In the genomic region with DNA sequence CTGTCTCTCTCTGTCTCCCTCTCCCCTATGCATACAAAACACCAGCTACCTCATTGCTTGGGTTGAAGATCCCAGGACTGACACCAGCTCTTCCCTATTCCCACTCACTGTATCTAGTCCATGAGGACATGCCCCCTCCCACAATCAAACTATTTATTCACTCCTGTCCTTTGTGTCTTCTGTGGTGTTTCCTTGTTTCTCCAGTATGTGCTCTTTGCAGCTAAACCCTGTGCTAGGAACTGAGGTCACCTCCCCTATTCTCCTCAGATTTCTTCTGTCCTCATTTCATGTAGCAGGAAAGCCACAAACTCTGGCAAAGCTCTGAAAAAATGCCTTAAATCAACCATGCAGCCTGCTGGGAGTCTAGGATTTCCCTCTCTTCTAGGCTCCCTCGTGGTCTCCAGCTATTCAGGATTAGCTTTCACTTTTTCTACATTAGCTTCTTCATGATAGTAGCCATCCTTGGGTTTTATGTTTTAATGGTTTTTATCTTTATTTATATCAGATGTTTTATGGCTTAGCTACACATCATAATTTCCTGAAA, we compare ENCODE assay signal across 26 mouse cellular contexts.
DNase-seq lines count a peak whose midpoint lies in the region; ATAC-seq and TF ChIP-seq lines count a peak whose summit lies in the region.
"Had no signal": no experiment of that assay in that cellular context is flagged by ENCODE, and none has a peak within 500 bp of the region (broad histone marks: within the 10 kb centered on the region; RNA-seq: fewer than 3 reads in every experiment).

No protein-coding gene starts in this region.

- ATAC-seq in kidney, embryonic 15.5 days (replicated peaks; ENCODE audit: low FRiP score) = peak; percentile 67
- ATAC-seq in limb, embryonic 14.5 days (ENCODE audit: low FRiP score, low read depth) = no peak
- peak; percentile 60 for ATAC-seq in embryonic facial prominence, embryonic 14.5 days (ENCODE audit: low read depth)
- ATAC-seq in hindbrain, embryonic 16.5 days = no peak
- ATAC-seq: forebrain, embryonic 14.5 days; forebrain, postnatal 0 days; intestine, embryonic 15.5 days had no signal

- H3K36me3 ChIP-seq in kidney, embryonic 15.5 days = no peaks in the 10 kb centered on the region
- no peaks in the 10 kb centered on the region for H3K36me3 ChIP-seq in limb, embryonic 14.5 days (ENCODE audit: control insufficient read depth, insufficient read depth, low read length)
- H3K36me3 ChIP-seq in limb, embryonic 10.5 days = no peaks in the 10 kb centered on the region
- no peaks in the 10 kb centered on the region for H3K36me3 ChIP-seq in embryonic facial prominence, embryonic 14.5 days (ENCODE audit: control insufficient read depth, insufficient read depth, low read length)
- H3K36me3 ChIP-seq in hindbrain, embryonic 16.5 days (ENCODE audit: control insufficient read depth, insufficient read depth, low read length) = no peaks in the 10 kb centered on the region
- H3K36me3 ChIP-seq: embryonic facial prominence, embryonic 15.5 days; G1E; hindbrain, embryonic 12.5 days; hindbrain, embryonic 15.5 days; intestine, embryonic 15.5 days had no signal

- no peak overlapping the region for H3K4me2 ChIP-seq in kidney, embryonic 15.5 days
- H3K4me2 ChIP-seq in limb, embryonic 14.5 days (replicated peaks; ENCODE audit: low read depth, low read length, severe bottlenecking) = no peak overlapping the region
- H3K4me2 ChIP-seq in embryonic facial prominence, embryonic 14.5 days (ENCODE audit: low read depth, low read length) = no peak overlapping the region
- H3K4me2 ChIP-seq in hindbrain, embryonic 16.5 days (ENCODE audit: low read length) = no peak overlapping the region
- H3K4me2 ChIP-seq: embryonic facial prominence, embryonic 15.5 days; heart, embryonic 11.5 days; hindbrain, embryonic 12.5 days; hindbrain, embryonic 15.5 days; intestine, embryonic 15.5 days had no signal

- TF ChIP-seq POLR2A in limb, embryonic 14.5 days (IDR thresholded peaks at IDR 0.05; ENCODE audit: borderline replicate concordance, extremely low read depth, insufficient read depth, insufficient read length) = no peak

- peak overlapping the region; percentile 37; the same call in 1 of the 2 replicates for H3K27ac ChIP-seq in kidney, embryonic 15.5 days
- H3K27ac ChIP-seq in limb, embryonic 14.5 days (replicated peaks; ENCODE audit: low read depth, low read length) = no peak overlapping the region
- H3K27ac ChIP-seq in limb, embryonic 10.5 days = no peak overlapping the region
- H3K27ac ChIP-seq in embryonic facial prominence, embryonic 14.5 days (replicated peaks; ENCODE audit: low read depth, low read length) = no peak overlapping the region
- no peak overlapping the region for H3K27ac ChIP-seq in hindbrain, embryonic 16.5 days (ENCODE audit: low read depth, low read length)
- H3K27ac ChIP-seq: embryonic facial prominence, embryonic 15.5 days; gastrocnemius, adult 2 months; hindbrain, embryonic 12.5 days; hindbrain, embryonic 15.5 days; intestine, embryonic 15.5 days had no signal

- peak; percentile 23 for DNase-seq in embryo, embryonic 11 days
- no peak for DNase-seq in embryo, embryonic 10 days (ENCODE audit: low spot score)
- no peak for DNase-seq in kidney, adult 11 months
- DNase-seq in limb, embryonic 14.5 days (ENCODE audit: low spot score) = peak; percentile 22
- DNase-seq in limb, embryonic 10.5 days (ENCODE audit: low spot score) = no peak
- DNase-seq in embryonic facial prominence, embryonic 14.5 days (ENCODE audit: low spot score) = peak; percentile 75
- DNase-seq: adrenal gland, adult 2 months; adrenal gland, postnatal 14 days; B cell, adult 2 months; cerebellum, adult 11 months; cerebellum, adult 9-10 months; cerebellum, postnatal 14 days; forebrain, postnatal 0 days; gastrocnemius, adult 2 months; gastrocnemius, postnatal 14 days; heart, adult 11 months had no signal

- H3K9ac ChIP-seq in kidney, embryonic 15.5 days = no peak overlapping the region
- H3K9ac ChIP-seq in limb, embryonic 14.5 days (ENCODE audit: low read depth, low read length, severe bottlenecking) = no peak overlapping the region
- no peak overlapping the region for H3K9ac ChIP-seq in embryonic facial prominence, embryonic 14.5 days (ENCODE audit: low read depth, low read length)
- no peak overlapping the region for H3K9ac ChIP-seq in hindbrain, embryonic 16.5 days (ENCODE audit: low read depth, low read length)
- H3K9ac ChIP-seq: embryonic facial prominence, embryonic 15.5 days; forebrain, postnatal 0 days; hindbrain, embryonic 12.5 days; hindbrain, embryonic 15.5 days; intestine, embryonic 15.5 days had no signal

- no peak overlapping the region for H3K4me3 ChIP-seq in kidney, embryonic 15.5 days (replicated peaks)
- H3K4me3 ChIP-seq in limb, embryonic 14.5 days (replicated peaks; ENCODE audit: low read length) = no peak overlapping the region
- no peak overlapping the region for H3K4me3 ChIP-seq in limb, embryonic 10.5 days
- no peak overlapping the region for H3K4me3 ChIP-seq in embryonic facial prominence, embryonic 14.5 days (ENCODE audit: low read depth, low read length)
- no peak overlapping the region for H3K4me3 ChIP-seq in hindbrain, embryonic 16.5 days (ENCODE audit: low read length)
- H3K4me3 ChIP-seq: embryonic facial prominence, embryonic 15.5 days; gastrocnemius, adult 2 months; hindbrain, embryonic 12.5 days; hindbrain, embryonic 15.5 days; intestine, embryonic 15.5 days had no signal

- H3K27me3 ChIP-seq in kidney, embryonic 15.5 days = no peaks in the 10 kb centered on the region
- no peaks in the 10 kb centered on the region for H3K27me3 ChIP-seq in limb, embryonic 14.5 days (ENCODE audit: control insufficient read depth, insufficient read depth, low read length)
- no peaks in the 10 kb centered on the region for H3K27me3 ChIP-seq in limb, embryonic 10.5 days (ENCODE audit: low read depth, poor library complexity, severe bottlenecking)
- no peaks in the 10 kb centered on the region for H3K27me3 ChIP-seq in embryonic facial prominence, embryonic 14.5 days (replicated peaks; ENCODE audit: control insufficient read depth, insufficient read depth, low read length)
- no peaks in the 10 kb centered on the region for H3K27me3 ChIP-seq in hindbrain, embryonic 16.5 days (replicated peaks; ENCODE audit: control insufficient read depth, insufficient read depth, low read length)
- H3K27me3 ChIP-seq: CH12.LX; embryonic facial prominence, embryonic 15.5 days; hindbrain, embryonic 12.5 days; hindbrain, embryonic 15.5 days; intestine, embryonic 15.5 days had no signal

- H3K4me1 ChIP-seq in kidney, embryonic 15.5 days = no peaks in the 10 kb centered on the region
- H3K4me1 ChIP-seq in limb, embryonic 14.5 days (ENCODE audit: control insufficient read depth, insufficient read depth, low read length) = no peaks in the 10 kb centered on the region
- H3K4me1 ChIP-seq in limb, embryonic 10.5 days = no peaks in the 10 kb centered on the region
- H3K4me1 ChIP-seq in embryonic facial prominence, embryonic 14.5 days (ENCODE audit: control insufficient read depth, insufficient read depth, low read length) = 0 out of 2 replicates have a peak, but pooled peaks cover 3% of the 10 kb centered on the region
- no peaks in the 10 kb centered on the region for H3K4me1 ChIP-seq in hindbrain, embryonic 16.5 days (ENCODE audit: control insufficient read depth, insufficient read depth, low read depth, low read length)
- H3K4me1 ChIP-seq: embryonic facial prominence, embryonic 15.5 days; hindbrain, embryonic 12.5 days; hindbrain, embryonic 15.5 days; intestine, embryonic 15.5 days had no signal

- WGBS in kidney, embryonic 15.5 days = 17% methylated on average over 1 of the region's 1 CpGs
- 30% methylated on average over 1 of the region's 1 CpGs for WGBS in limb, embryonic 14.5 days
- 54% methylated on average over 1 of the region's 1 CpGs for WGBS in limb, embryonic 10.5 days
- 19% methylated on average over 1 of the region's 1 CpGs for WGBS in embryonic facial prominence, embryonic 14.5 days
- 44% methylated on average over 1 of the region's 1 CpGs for WGBS in hindbrain, embryonic 16.5 days

- no peaks in the 10 kb centered on the region for H3K9me3 ChIP-seq in kidney, embryonic 15.5 days (replicated peaks)
- H3K9me3 ChIP-seq in limb, embryonic 14.5 days (ENCODE audit: control insufficient read depth, low read length) = no peaks in the 10 kb centered on the region
- H3K9me3 ChIP-seq in limb, embryonic 10.5 days (replicated peaks) = no peaks in the 10 kb centered on the region
- H3K9me3 ChIP-seq in embryonic facial prominence, embryonic 14.5 days (ENCODE audit: control insufficient read depth, low read length) = no peaks in the 10 kb centered on the region
- H3K9me3 ChIP-seq in hindbrain, embryonic 16.5 days (ENCODE audit: control insufficient read depth, low read length) = no peaks in the 10 kb centered on the region
- H3K9me3 ChIP-seq: embryonic facial prominence, embryonic 15.5 days; hindbrain, embryonic 12.5 days; hindbrain, embryonic 15.5 days; intestine, embryonic 15.5 days had no signal

Comparison
In these comparisons a context has a peak if more than half of its experiments do, and no peak if none do; other contexts are left out.
1. DNase-seq: peak in embryo, embryonic 11 days (single experiment), limb, embryonic 14.5 days (single experiment) and embryonic facial prominence, embryonic 14.5 days (single experiment); none in embryo, embryonic 10 days (single experiment), kidney, adult 11 months (single experiment) and limb, embryonic 10.5 days (single experiment).
2. ATAC-seq: peak in kidney, embryonic 15.5 days (single experiment) and embryonic facial prominence, embryonic 14.5 days (single experiment); none in limb, embryonic 14.5 days (single experiment) and hindbrain, embryonic 16.5 days (single experiment).